Mouse (Mus musculus) macrophage (primary cell): Measurements from ENCODE around the gene Nsf. TPM values are rescaled to one million over a fixed set of nuclear protein-coding genes. Genes with fewer than 3 reads are reported as not detected.

Experiments
- H3K27ac ChIP-seq: fragments of 350-480 bp; formaldehyde crosslinking; 2 replicates; pipeline ENCODE4 v1.9.0; 2021
- H3K36me3 ChIP-seq: fragments of 350-480 bp; formaldehyde crosslinking; 2 replicates; pipeline ENCODE4 v1.9.0; 2021; ENCODE audit errors: inconsistent target
- H3K4me3 ChIP-seq: fragments of 350-480 bp; formaldehyde crosslinking; 2 replicates; pipeline ENCODE4 v1.9.0; 2021; ENCODE audit errors: inconsistent target
- H3K79me2 ChIP-seq: fragments of 350-480 bp; formaldehyde crosslinking; 2 replicates; pipeline ENCODE4 v1.9.0; 2021; ENCODE audit errors: inconsistent target
- WGBS: methylation state at CpG from one replicate; pipeline ENCODE4 v1.1.7; 2026; ENCODE audit warnings: inconsistent platforms; ENCODE audit not compliant: missing documents; 5-methylcytosine and 5-hydroxymethylcytosine counted together
- polyA plus RNA-seq: library from polyadenylated mRNA; stranded (reverse); fragments of 250-400 nt; gene quantifications from 3 replicates; pipeline ENCODE4 v1.2.4, GENCODE M21; 2018; ENCODE audit warnings: inconsistent platforms

The Nsf gene
- polyA plus RNA-seq, 1 experiment from 2014 or later, result 88.9 TPM

GRCm38 (mm10) chr11:103816719-103817118 is 137.1 kb downstream of the Nsf start:
- Histone ChIP-seq H3K79me2 (no peaks in the 10 kb centered on the region), H3K27ac (no peak overlapping the region), H3K36me3 (peaks cover 7% of the 10 kb centered on the region), H3K4me3 (no peak overlapping the region)
- WGBS, result 93% methylated on average over 8 of the region's 8 CpGs

- peaks cover under 1% of the 10 kb centered on the region for H3K36me3 ChIP-seq
- H3K27ac ChIP-seq, result no peak overlapping the region
- WGBS, result 89% methylated on average over 13 of the region's 13 CpGs
- H3K4me3 ChIP-seq, result no peak overlapping the region
- no peaks in the 10 kb centered on the region for H3K79me2 ChIP-seq
Measured at GRCm38 (mm10) chr11:103815986-103816385, 137.9 kb downstream of the Nsf start.

GRCm38 (mm10) chr11:103814808-103815207 is 139.0 kb downstream of the Nsf start:
- Histone ChIP-seq H3K36me3 (no peaks in the 10 kb centered on the region), H3K79me2 (no peaks in the 10 kb centered on the region), H3K27ac (no peak overlapping the region), H3K4me3 (no peak overlapping the region)
- WGBS, result 13% methylated on average over 3 of the region's 3 CpGs

- Histone ChIP-seq H3K4me3 (no peak overlapping the region), H3K27ac (no peak overlapping the region), H3K79me2 (no peaks in the 10 kb centered on the region), H3K36me3 (no peaks in the 10 kb centered on the region)
- WGBS, result 71% methylated on average over 22 of the region's 25 CpGs
Measured at GRCm38 (mm10) chr11:103811246-103811645, 142.6 kb downstream of the Nsf start.

GRCm38 (mm10) chr11:103810631-103811030 is 143.2 kb downstream of the Nsf start:
- Histone ChIP-seq H3K36me3 (no peaks in the 10 kb centered on the region), H3K4me3 (no peak overlapping the region), H3K27ac (no peak overlapping the region), H3K79me2 (no peaks in the 10 kb centered on the region)
- whole genome bisulfite sequencing, result 44% methylated on average over 12 of the region's 12 CpGs

GRCm38 (mm10) chr11:103809611-103810598 is 144.0 kb downstream of the Nsf start:
- no peak overlapping the region for H3K27ac ChIP-seq
- 2% methylated on average over 104 of the region's 107 CpGs for WGBS
- no peak overlapping the region for H3K4me3 ChIP-seq
- H3K36me3 ChIP-seq, result no peaks in the 10 kb centered on the region
- H3K79me2 ChIP-seq, result no peaks in the 10 kb centered on the region

GRCm38 (mm10) chr11:103808771-103809610 is 144.9 kb downstream of the Nsf start:
- Histone ChIP-seq H3K79me2 (no peaks in the 10 kb centered on the region), H3K27ac (no peak overlapping the region), H3K36me3 (no peaks in the 10 kb centered on the region), H3K4me3 (no peak overlapping the region)
- WGBS, result 11% methylated on average over 29 of the region's 29 CpGs

GRCm38 (mm10) chr11:103807966-103808365 is 145.9 kb downstream of the Nsf start:
- no peak overlapping the region for H3K4me3 ChIP-seq
- WGBS, result 40% methylated on average over 12 of the region's 12 CpGs
- H3K36me3 ChIP-seq, result no peaks in the 10 kb centered on the region
- no peaks in the 10 kb centered on the region for H3K79me2 ChIP-seq
- H3K27ac ChIP-seq, result no peak overlapping the region

- H3K27ac ChIP-seq, result no peak overlapping the region
- no peaks in the 10 kb centered on the region for H3K79me2 ChIP-seq
- H3K4me3 ChIP-seq, result no peak overlapping the region
- no peaks in the 10 kb centered on the region for H3K36me3 ChIP-seq
- 86% methylated on average over 4 of the region's 4 CpGs for WGBS
Measured at GRCm38 (mm10) chr11:103804804-103805203, 149.1 kb downstream of the Nsf start.

- Histone ChIP-seq H3K4me3 (no peak overlapping the region), H3K27ac (no peak overlapping the region), H3K36me3 (no peaks in the 10 kb centered on the region), H3K79me2 (no peaks in the 10 kb centered on the region)
- 91% methylated on average over 11 of the region's 11 CpGs for WGBS
Measured at GRCm38 (mm10) chr11:103804126-103804525, 149.7 kb downstream of the Nsf start.

GRCm38 (mm10) chr11:103801128-103801527 is 152.7 kb downstream of the Nsf start:
- Histone ChIP-seq H3K36me3 (no peaks in the 10 kb centered on the region), H3K79me2 (no peaks in the 10 kb centered on the region), H3K4me3 (no peak overlapping the region), H3K27ac (no peak overlapping the region)
- 89% methylated on average over 9 of the region's 9 CpGs for WGBS

- no peak overlapping the region for H3K27ac ChIP-seq
- 44% methylated on average over 5 of the region's 5 CpGs for WGBS
- no peaks in the 10 kb centered on the region for H3K36me3 ChIP-seq
- H3K79me2 ChIP-seq, result no peaks in the 10 kb centered on the region
- no peak overlapping the region for H3K4me3 ChIP-seq
Measured at GRCm38 (mm10) chr11:103789951-103790350, 163.9 kb downstream of the Nsf start.

GRCm38 (mm10) chr11:103780152-103780551 is 173.7 kb downstream of the Nsf start:
- Histone ChIP-seq H3K79me2 (no peaks in the 10 kb centered on the region), H3K4me3 (no peak overlapping the region), H3K27ac (no peak overlapping the region), H3K36me3 (no peaks in the 10 kb centered on the region)
- WGBS, result 52% methylated on average over 9 of the region's 9 CpGs

- H3K4me3 ChIP-seq, result no peak overlapping the region
- WGBS, result 3% methylated on average over 18 of the region's 19 CpGs
- no peaks in the 10 kb centered on the region for H3K36me3 ChIP-seq
Measured at GRCm38 (mm10) chr11:103774228-103774530, 179.7 kb downstream of the Nsf start.

More at GRCm38 (mm10) chr11:103774228-103774530, 179.7 kb downstream of the Nsf start:
- H3K79me2 ChIP-seq, result no peaks in the 10 kb centered on the region
- H3K27ac ChIP-seq, result no peak overlapping the region
